Mouse (Mus musculus): ENCODE results near the gene Glul. TPM values are rescaled to one million over a fixed set of nuclear protein-coding genes. Genes with fewer than 3 reads are reported as not detected.
A peak's percentile ranks its signal among the peaks of the same experiment; 100 is the strongest.

The Glul gene
- total RNA-seq, 2 experiments from 2014 or later, result 208 to 345 TPM

- DNase-seq, result no peak
- intact Hi-C loops (cut with DNase I), result no loop called here
These were observed 9.0 kb downstream of the Glul start for GRCm38 (mm10) chr1:153908741-153909140.

GRCm38 (mm10) chr1:153909213-153909962, 9.6 kb downstream of the Glul start:
- intact Hi-C loops (cut with DNase I), result no loop called here
- no peak for DNase-seq

- intact Hi-C loops (cut with DNase I), result no loop called here
- no peak for DNase-seq
These were observed 10.2 kb downstream of the Glul start for GRCm38 (mm10) chr1:153909963-153910291.

- intact Hi-C loops (cut with DNase I), result no loop called here
- DNase-seq, result no peak
These were observed 10.7 kb downstream of the Glul start for GRCm38 (mm10) chr1:153910423-153910822.

GRCm38 (mm10) chr1:153911276-153911795, 11.6 kb downstream of the Glul start:
- DNase-seq, result no peak
- intact Hi-C loops (cut with DNase I), result no loop called here

- intact Hi-C loops (cut with DNase I), result no loop called here
- DNase-seq, result no peak
These were observed 14.1 kb downstream of the Glul start for GRCm38 (mm10) chr1:153913869-153914268.

GRCm38 (mm10) chr1:153918521-153919206, 18.9 kb downstream of the Glul start:
- DNase-seq, result peak; percentile 53 to 56
- intact Hi-C loops (cut with DNase I), result loop anchor here (2.0 kb wide), 2 partner anchors 18 to 114 kb away; partner anchors contain the start of gene Teddm2

- intact Hi-C loops (cut with DNase I), result no loop called here
- DNase-seq, result no peak
These were observed 21.9 kb downstream of the Glul start for GRCm38 (mm10) chr1:153921642-153922041.

- intact Hi-C loops (cut with DNase I), result no loop called here
- DNase-seq, result peak; percentile 80 to 88
These were observed 22.9 kb downstream of the Glul start for GRCm38 (mm10) chr1:153922571-153923021.

GRCm38 (mm10) chr1:153924395-153925385, 24.9 kb downstream of the Glul start:
- intact Hi-C loops (cut with DNase I), result no loop called here
- DNase-seq, result no peak

- DNase-seq, result no peak
- intact Hi-C loops (cut with DNase I), result no loop called here
These were observed 30.7 kb downstream of the Glul start for GRCm38 (mm10) chr1:153930431-153930830.

GRCm38 (mm10) chr1:153933772-153934171, 34.0 kb downstream of the Glul start:
- intact Hi-C loops (cut with DNase I), result no loop called here
- DNase-seq, result no peak

GRCm38 (mm10) chr1:153935844-153936380, 36.2 kb downstream of the Glul start:
- intact Hi-C loops (cut with DNase I), result no loop called here
- no peak for DNase-seq

GRCm38 (mm10) chr1:153937025-153937424, 37.3 kb downstream of the Glul start:
- DNase-seq, result no peak
- intact Hi-C loops (cut with DNase I), result no loop called here

- DNase-seq, result no peak
- intact Hi-C loops (cut with DNase I), result no loop called here
These were observed 41.2 kb downstream of the Glul start for GRCm38 (mm10) chr1:153940986-153941385.

GRCm38 (mm10) chr1:153945181-153945580, 45.4 kb downstream of the Glul start:
- no peak for DNase-seq
- intact Hi-C loops (cut with DNase I), result no loop called here

- no peak for DNase-seq
- intact Hi-C loops (cut with DNase I), result no loop called here
These were observed 47.2 kb downstream of the Glul start for GRCm38 (mm10) chr1:153946971-153947370.

GRCm38 (mm10) chr1:153947837-153948236, 48.1 kb downstream of the Glul start:
- intact Hi-C loops (cut with DNase I), result no loop called here
- no peak for DNase-seq

GRCm38 (mm10) chr1:153953232-153953631, 53.5 kb downstream of the Glul start:
- intact Hi-C loops (cut with DNase I), result no loop called here
- DNase-seq, result no peak

GRCm38 (mm10) chr1:153953797-153954196, 54.1 kb downstream of the Glul start:
- intact Hi-C loops (cut with DNase I), result no loop called here
- DNase-seq, result no peak

Data from heart, postnatal 10 days (tissue).